Mouse (Mus musculus) thymus, adult 18-20 months (tissue): ENCODE data around the gene Eva1b.
A peak's percentile ranks its signal among the peaks of the same experiment; 100 is the strongest.

Experiments used
- DNase-seq, 2 experiments: peaks; one replicate each; pipeline ENCODE4 v3.0.0; 2022; ENCODE audit warnings: mixed read lengths in 2 of 2

Eva1b gene

GRCm38 (mm10) chr4:126120506-126120905 lies 27.0 kb upstream of the Eva1b start:
- DNase-seq, result no peak

GRCm38 (mm10) chr4:126123309-126124040 lies 24.1 kb upstream of the Eva1b start:
- DNase-seq, result no peak

- DNase-seq, result no peak
Measured at GRCm38 (mm10) chr4:126130502-126130901, 17.0 kb upstream of the Eva1b start.

- no peak for DNase-seq
Measured at GRCm38 (mm10) chr4:126131290-126132121, 16.0 kb upstream of the Eva1b start.

GRCm38 (mm10) chr4:126132636-126133264 lies 14.8 kb upstream of the Eva1b start:
- no peak for DNase-seq

- DNase-seq, result no peak
Measured at GRCm38 (mm10) chr4:126134236-126134635, 13.3 kb upstream of the Eva1b start.

GRCm38 (mm10) chr4:126134639-126135038 lies 12.9 kb upstream of the Eva1b start:
- DNase-seq, result no peak

GRCm38 (mm10) chr4:126137773-126138172 lies 9.8 kb upstream of the Eva1b start:
- DNase-seq, result no peak

GRCm38 (mm10) chr4:126141021-126141420 lies 6.5 kb upstream of the Eva1b start:
- no peak for DNase-seq

- no peak for DNase-seq
Measured at GRCm38 (mm10) chr4:126145396-126145795, 2.1 kb upstream of the Eva1b start.

GRCm38 (mm10) chr4:126146974-126147532 lies 491 bp upstream of the Eva1b start:
- DNase-seq, result no peak

GRCm38 (mm10) chr4:126148161-126148961 lies 817 bp downstream of the Eva1b start:
- DNase-seq, result peak; percentile 64 to 68

- DNase-seq, result peak in 1 of 2 experiments; percentile 21
Measured at GRCm38 (mm10) chr4:126149041-126149676, 1.6 kb downstream of the Eva1b start.

- no peak for DNase-seq
Measured at GRCm38 (mm10) chr4:126149798-126150197, 2.3 kb downstream of the Eva1b start.

GRCm38 (mm10) chr4:126150297-126150948 lies 2.9 kb downstream of the Eva1b start:
- DNase-seq, result no peak

GRCm38 (mm10) chr4:126150949-126151320 lies 3.4 kb downstream of the Eva1b start:
- DNase-seq, result no peak

- DNase-seq, result no peak
Measured at GRCm38 (mm10) chr4:126151701-126152440, 4.3 kb downstream of the Eva1b start.

- no peak for DNase-seq
Measured at GRCm38 (mm10) chr4:126152864-126153263, 5.3 kb downstream of the Eva1b start.

- DNase-seq, result no peak
Measured at GRCm38 (mm10) chr4:126155183-126155582, 7.6 kb downstream of the Eva1b start.

GRCm38 (mm10) chr4:126155869-126156268 lies 8.3 kb downstream of the Eva1b start:
- no peak for DNase-seq

- no peak for DNase-seq
Measured at GRCm38 (mm10) chr4:126156617-126157016, 9.1 kb downstream of the Eva1b start.
